Mouse (Mus musculus) stomach, postnatal 0 days (tissue): ENCODE results near the gene Ush2a.

Experiments used
- CTCF ChIP-seq: IDR thresholded peaks from 2 replicates; pipeline ENCODE4 v1.5.1; 2016; ENCODE audit warnings: antibody characterized with exemption, low read depth, mild to moderate bottlenecking, moderate library complexity
- EP300 ChIP-seq: optimal IDR thresholded peaks from 2 replicates; pipeline ENCODE3; 2016; ENCODE audit warnings: antibody characterized with exemption

DNA sequence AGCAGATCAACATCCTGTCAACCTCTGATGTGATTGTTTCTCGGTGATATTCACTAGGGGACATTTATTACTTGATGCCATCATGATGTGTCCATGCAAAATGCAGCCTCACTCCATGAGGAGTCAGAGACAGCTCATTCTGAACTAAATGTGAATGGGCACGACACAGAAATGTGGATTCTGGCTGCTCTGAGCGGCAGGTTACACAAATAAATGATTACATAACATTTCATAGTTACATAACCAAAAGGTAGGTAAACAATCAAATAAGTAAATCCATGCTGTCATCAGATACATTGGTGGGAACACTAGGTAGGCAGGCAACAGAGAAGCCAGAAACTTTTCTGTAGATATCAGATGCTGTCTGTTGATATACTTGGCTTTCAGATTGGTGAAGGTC, 391.2 kb downstream of the Ush2a start:
- TF ChIP-seq CTCF (no peak), EP300 (no peak)
